Mouse (Mus musculus) thymus, adult 2 months (tissue): Measurements from ENCODE around the gene Trpc7. TPM values are rescaled to one million over a fixed set of nuclear protein-coding genes. Genes with fewer than 3 reads are reported as not detected.

ENCODE experiments used
- DNase-seq: peaks from one replicate; pipeline ENCODE4 v3.0.0; 2021
- H3K27ac ChIP-seq: fragments of 200-500 bp; 2 replicates; pipeline ENCODE4 v1.5.1; 2012; ENCODE audit warnings: low read length, control low read depth; ENCODE audit not compliant: control insufficient read depth, insufficient read depth
- H3K27me3 ChIP-seq: fragments of 200-500 bp; 2 replicates; pipeline ENCODE4 v1.6.1; 2012; ENCODE audit warnings: mild to moderate bottlenecking, low read length, moderate library complexity, mixed read lengths; ENCODE audit not compliant: control insufficient read depth, insufficient read depth
- H3K36me3 ChIP-seq: fragments of 200-500 bp; 2 replicates; pipeline ENCODE4 v1.6.1; 2012; ENCODE audit warnings: mild to moderate bottlenecking, low read length, moderate library complexity; ENCODE audit not compliant: control insufficient read depth, insufficient read depth
- H3K4me1 ChIP-seq: fragments of 200-500 bp; replicated peaks from 2 replicates; pipeline ENCODE4 v1.6.1; 2012; ENCODE audit warnings: low read length; ENCODE audit not compliant: control insufficient read depth, insufficient read depth
- H3K4me3 ChIP-seq: fragments of 200-500 bp; 2 replicates; pipeline ENCODE4 v1.5.1; 2012; ENCODE audit warnings: mild to moderate bottlenecking, low read length, control low read depth, moderate library complexity; ENCODE audit not compliant: control insufficient read depth, insufficient read depth
- CTCF ChIP-seq: fragments of 200-500 bp; IDR thresholded peaks from 2 replicates; pipeline ENCODE4 v1.5.1; 2012; ENCODE audit warnings: mild to moderate bottlenecking, control low read depth, low read length, moderate library complexity, borderline replicate concordance; ENCODE audit not compliant: control insufficient read depth, poor library complexity, insufficient read depth; ENCODE audit errors: extremely low read depth
- POLR2A ChIP-seq: fragments of 200-500 bp; IDR thresholded peaks from 2 replicates; pipeline ENCODE4 v1.6.1; 2012; ENCODE audit warnings: mild to moderate bottlenecking, low read length, control low read depth, moderate library complexity; ENCODE audit not compliant: control insufficient read depth, poor library complexity, insufficient read depth; ENCODE audit errors: extremely low read depth
- WGBS: fragments of 180-500 bp; shearing (Covaris S2); methylation state at CpG from one replicate; pipeline ENCODE4 v1.1.7; 2018; 5-methylcytosine and 5-hydroxymethylcytosine counted together
- polyA plus RNA-seq: library from polyadenylated mRNA; depleted of rRNA; stranded (reverse); fragments of >200 nt; gene quantifications from 2 replicates; pipeline ENCODE4 v1.2.3, GENCODE M21; 2012

Trpc7 gene
- polyA plus RNA-seq, 1 experiment, result 0.05 TPM

DNA sequence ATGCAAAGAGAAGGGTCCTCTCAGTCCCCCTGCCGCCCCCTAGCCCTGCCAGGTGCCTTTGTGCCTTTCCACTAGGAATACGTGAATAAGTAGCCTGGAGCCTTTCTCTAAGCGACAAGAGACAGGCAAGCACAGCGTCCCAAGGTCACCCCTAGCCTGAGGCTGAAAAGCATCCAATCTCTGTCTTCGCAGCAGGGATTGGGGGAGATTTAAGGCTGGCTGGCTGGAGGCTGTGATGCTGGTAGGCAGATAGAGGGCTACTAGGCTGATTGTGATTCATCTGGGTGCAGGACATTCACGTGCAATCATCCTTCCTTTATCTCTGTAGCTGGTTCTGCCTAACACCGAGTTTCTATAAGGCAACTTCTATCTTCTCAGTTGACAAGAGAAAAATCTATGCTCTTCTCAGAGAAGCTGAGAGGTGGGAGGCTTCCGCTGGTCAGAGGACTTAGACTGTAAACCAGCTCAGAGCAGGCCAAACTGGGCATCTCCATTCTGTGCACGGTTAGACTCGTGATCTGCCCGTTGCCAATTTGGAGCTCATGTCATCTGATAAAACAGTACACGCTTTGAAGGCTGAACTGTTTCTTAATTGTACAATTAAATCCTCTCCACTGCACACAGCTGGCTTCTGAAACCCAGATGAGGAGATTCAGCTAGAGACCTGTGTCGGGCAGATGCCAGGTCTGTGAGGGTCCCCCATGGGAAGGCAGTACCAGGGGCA lies 114.9 kb downstream of the Trpc7 start:
- Histone ChIP-seq H3K36me3 (no peaks in the 10 kb centered on the region), H3K4me3 (no peak overlapping the region), H3K4me1 (no peaks in the 10 kb centered on the region), H3K27me3 (no peaks in the 10 kb centered on the region), H3K27ac (no peak overlapping the region)
- TF ChIP-seq POLR2A (no peak), CTCF (no peak)
- DNase-seq, result no peak
- 88% methylated on average over 13 of the region's 13 CpGs for WGBS

GRCm38 (mm10) chr13:56774304-56774703 lies 121.5 kb downstream of the Trpc7 start:
- H3K36me3 ChIP-seq, result no peaks in the 10 kb centered on the region
- TF ChIP-seq POLR2A (no peak), CTCF (no peak)
- H3K27ac ChIP-seq, result no peak overlapping the region
- DNase-seq, result no peak
- under 1% methylated on average over 5 of the region's 5 CpGs for WGBS
- H3K27me3 ChIP-seq, result no peaks in the 10 kb centered on the region
- H3K4me3 ChIP-seq, result no peak overlapping the region
- H3K4me1 ChIP-seq, result peaks cover 6% of the 10 kb centered on the region; the same call in 1 of the 2 replicates

GRCm38 (mm10) chr13:56773262-56773870 lies 122.4 kb downstream of the Trpc7 start:
- Histone ChIP-seq H3K4me3 (no peak overlapping the region), H3K27me3 (no peaks in the 10 kb centered on the region), H3K4me1 (peaks cover 6% of the 10 kb centered on the region; the same call in 1 of the 2 replicates), H3K27ac (no peak overlapping the region), H3K36me3 (no peaks in the 10 kb centered on the region)
- no peak for TF ChIP-seq POLR2A
- TF ChIP-seq CTCF, result no peak
- DNase-seq, result no peak
- 85% methylated on average over 14 of the region's 14 CpGs for WGBS

DNA sequence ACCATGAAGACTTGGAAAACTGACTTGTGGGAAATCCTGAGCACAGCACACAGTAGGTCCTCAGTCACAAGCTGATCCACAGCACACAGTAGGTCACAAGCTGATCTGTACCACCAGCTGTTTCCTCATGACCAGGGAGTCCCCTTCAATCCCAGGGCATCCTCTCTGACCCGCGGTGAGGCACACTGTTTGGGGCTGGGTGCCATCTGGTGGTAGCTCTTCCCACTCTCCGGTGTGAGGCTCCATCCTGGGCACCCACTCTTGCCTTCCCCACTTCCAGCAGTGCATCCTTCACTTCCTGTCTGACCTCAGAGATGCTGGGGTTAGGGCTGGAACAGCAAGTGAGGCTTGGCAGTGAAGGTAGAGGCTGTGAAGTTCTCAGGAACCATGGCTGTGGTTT lies 123.2 kb downstream of the Trpc7 start:
- WGBS, result 39% methylated on average over 3 of the region's 3 CpGs
- DNase-seq, result no peak
- peaks cover 6% of the 10 kb centered on the region; the same call in 1 of the 2 replicates for H3K4me1 ChIP-seq
- TF ChIP-seq POLR2A (no peak), CTCF (no peak)
- no peaks in the 10 kb centered on the region for H3K36me3 ChIP-seq
- no peak overlapping the region for H3K4me3 ChIP-seq
- H3K27me3 ChIP-seq, result no peaks in the 10 kb centered on the region
- no peak overlapping the region for H3K27ac ChIP-seq

DNA sequence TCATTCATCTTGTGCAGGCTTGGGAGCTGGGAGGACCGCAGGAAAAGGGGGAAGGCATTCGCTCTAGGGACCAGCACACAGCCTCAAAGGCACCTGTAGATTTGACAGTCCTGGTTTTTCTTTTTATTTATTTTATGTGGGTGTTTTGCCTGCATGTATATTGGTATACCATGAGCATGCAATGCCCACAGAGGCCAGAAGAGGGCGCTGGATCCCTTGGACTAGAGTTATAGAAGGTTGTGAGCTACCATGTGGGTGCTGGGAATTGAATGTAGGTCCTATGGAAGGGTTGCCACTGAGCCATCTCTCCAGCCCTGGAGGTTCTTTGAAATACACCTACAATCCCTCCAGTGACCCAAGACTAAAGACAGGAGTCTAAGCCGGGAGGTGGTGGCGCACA lies 125.0 kb downstream of the Trpc7 start:
- H3K4me3 ChIP-seq, result no peak overlapping the region
- 73% methylated on average over 5 of the region's 5 CpGs for WGBS
- no peaks in the 10 kb centered on the region for H3K27me3 ChIP-seq
- TF ChIP-seq POLR2A (no peak), CTCF (no peak)
- no peak overlapping the region for H3K27ac ChIP-seq
- H3K4me1 ChIP-seq, result peaks cover 6% of the 10 kb centered on the region
- no peaks in the 10 kb centered on the region for H3K36me3 ChIP-seq
- no peak for DNase-seq

- WGBS, result 97% methylated on average over 1 of the region's 1 CpGs
These were observed 125.6 kb downstream of the Trpc7 start for GRCm38 (mm10) chr13:56770136-56770578.

More at GRCm38 (mm10) chr13:56770136-56770578, 125.6 kb downstream of the Trpc7 start:
- DNase-seq, result no peak
- H3K4me1 ChIP-seq, result peaks cover 11% of the 10 kb centered on the region
- H3K4me3 ChIP-seq, result no peak overlapping the region
- TF ChIP-seq POLR2A, result no peak
- TF ChIP-seq CTCF, result no peak
- no peaks in the 10 kb centered on the region for H3K27me3 ChIP-seq
- H3K27ac ChIP-seq, result no peak overlapping the region
- H3K36me3 ChIP-seq, result no peaks in the 10 kb centered on the region
